Mouse (Mus musculus) B cell, adult 2 months (primary cell): Measurements from ENCODE around the gene Crygc.
A peak's percentile ranks its signal among the peaks of the same experiment; 100 is the strongest.
"Not testable (repeated sequence)": the region's sequence is repeated elsewhere in the genome, so short reads cannot be mapped to it uniquely, and the experiment has no call there.

ENCODE experiments used
- DNase-seq, 2 experiments: peaks; one replicate each; pipeline ENCODE4 v3.0.0; 2022

Gene Crygc

DNA sequence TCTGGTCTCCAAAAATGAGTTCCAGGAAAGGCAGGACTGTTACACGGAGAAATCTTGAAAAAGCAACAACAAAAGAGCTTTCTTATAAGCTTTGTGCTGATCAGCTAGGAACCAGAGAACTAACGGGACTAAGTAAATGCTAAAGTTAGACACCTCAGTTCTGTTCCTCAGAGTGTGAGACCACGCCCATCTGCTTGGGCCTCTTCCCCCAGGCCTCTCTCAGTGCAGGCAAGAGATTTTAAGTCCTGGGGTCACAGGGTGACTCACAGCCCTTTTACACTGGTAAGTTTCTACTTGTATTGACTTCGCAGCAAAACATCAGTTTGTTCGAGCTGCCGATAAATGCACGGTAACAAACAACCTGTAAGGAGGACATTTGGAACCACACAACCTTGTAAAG is 21.8 kb downstream of the Crygc start:
- DNase-seq: no peak

DNA sequence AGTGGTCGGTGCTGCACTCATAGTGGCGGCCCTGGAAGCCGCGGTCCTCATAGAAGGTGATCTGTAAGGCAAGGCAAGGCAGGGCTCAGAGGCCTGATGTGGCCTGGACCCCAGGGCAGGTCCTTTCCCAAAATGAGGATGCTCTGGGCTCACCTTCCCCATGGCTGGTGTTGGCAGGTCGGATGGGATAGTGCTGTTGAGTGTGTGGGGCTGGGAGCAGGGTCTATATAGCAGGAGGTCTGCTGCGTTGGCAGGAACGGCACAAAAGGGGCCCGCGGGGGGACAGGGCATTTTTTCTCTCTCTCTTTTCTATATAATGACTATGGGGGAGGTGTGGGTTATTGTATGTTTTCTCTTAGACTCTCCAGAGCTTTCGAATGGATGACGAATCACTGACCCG is 22.5 kb downstream of the Crygc start, which contains the start of gene Cryge:
Gene Cryge, minus strand, starts transcription at position 198 of the 400 bp plus-strand sequence.
- not testable (repeated sequence) for DNase-seq

GRCm38 (mm10) chr1:65048781-65049180 is 24.7 kb downstream of the Crygc start:
- DNase-seq: no peak

DNA sequence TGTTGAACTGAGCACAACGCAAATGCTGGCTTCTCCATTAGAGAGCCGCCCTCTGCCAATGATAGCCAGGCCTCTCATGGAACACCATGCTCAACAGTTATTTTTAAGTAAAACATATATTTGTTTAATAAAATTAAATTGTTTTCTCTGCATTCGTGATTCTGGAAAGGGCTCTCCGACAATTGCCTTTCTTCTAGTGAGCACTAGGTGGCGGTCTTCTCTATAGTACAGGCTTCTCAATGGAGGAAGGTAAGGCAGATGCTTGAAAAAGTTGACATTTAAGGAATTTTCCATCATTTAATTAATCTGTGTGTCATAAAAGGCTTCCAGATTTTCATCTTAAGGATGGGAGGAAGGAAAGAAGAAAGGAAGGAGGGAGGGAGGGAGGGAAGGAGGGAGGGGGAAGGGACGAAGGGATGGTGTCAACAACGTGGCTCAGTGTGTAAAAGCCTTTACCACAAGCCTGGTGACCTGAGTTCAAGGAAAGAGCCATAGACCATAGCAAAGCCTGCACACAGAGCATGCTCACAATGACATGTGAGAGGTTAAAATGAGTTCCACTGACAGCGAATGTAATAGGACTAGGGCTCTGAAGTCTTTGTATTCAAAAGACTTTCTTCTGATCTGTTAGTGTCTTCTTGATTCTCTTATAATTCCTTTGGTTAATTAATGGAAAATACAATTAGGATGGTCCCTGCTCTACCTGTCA is 26.9 kb downstream of the Crygc start:
- peak; percentile 14 to 23 for DNase-seq

GRCm38 (mm10) chr1:65043433-65043832 is 30.1 kb downstream of the Crygc start:
- no peak for DNase-seq

- DNase-seq: no peak
These were observed 31.7 kb downstream of the Crygc start for GRCm38 (mm10) chr1:65041837-65042236.

DNA sequence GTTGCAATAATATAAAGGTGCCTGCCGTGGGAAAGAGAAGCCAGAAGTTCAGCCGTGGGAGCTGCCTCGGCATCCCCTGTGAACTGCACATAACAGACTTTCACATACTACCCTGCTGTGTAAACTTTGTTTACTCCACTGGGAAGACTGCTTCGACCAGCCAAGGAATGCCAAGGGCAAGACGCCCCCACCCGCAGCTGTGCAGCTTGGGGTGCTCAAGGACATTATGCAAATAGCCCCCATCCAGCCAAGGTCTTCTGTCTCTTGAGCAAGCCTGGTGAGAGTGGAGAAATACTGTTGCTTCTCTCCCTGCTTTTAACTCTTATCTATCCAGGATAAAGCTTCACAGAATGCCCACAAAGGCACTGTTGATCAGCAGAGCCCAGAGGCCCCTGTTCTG is 32.7 kb downstream of the Crygc start:
- DNase-seq: no peak

DNA sequence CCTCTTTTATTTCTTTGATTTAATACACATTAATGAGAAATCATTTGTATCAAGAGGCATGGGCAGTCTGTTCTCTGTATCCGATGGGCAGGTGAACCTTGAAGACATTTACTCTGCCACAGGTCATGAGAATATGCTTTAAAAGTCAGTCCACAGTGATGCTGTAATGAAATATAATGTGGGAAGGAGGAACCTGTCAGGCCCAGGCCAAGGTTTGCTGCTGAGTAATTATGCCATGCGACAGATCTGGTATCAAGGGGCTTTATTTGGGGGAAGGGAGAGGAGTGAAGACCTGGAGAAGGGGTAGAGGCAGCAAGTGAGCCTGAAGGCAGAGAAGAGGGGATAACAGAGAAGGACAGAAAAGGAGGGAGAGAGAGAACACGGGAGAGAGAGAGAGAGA is 33.8 kb downstream of the Crygc start:
- DNase-seq: no peak

DNA sequence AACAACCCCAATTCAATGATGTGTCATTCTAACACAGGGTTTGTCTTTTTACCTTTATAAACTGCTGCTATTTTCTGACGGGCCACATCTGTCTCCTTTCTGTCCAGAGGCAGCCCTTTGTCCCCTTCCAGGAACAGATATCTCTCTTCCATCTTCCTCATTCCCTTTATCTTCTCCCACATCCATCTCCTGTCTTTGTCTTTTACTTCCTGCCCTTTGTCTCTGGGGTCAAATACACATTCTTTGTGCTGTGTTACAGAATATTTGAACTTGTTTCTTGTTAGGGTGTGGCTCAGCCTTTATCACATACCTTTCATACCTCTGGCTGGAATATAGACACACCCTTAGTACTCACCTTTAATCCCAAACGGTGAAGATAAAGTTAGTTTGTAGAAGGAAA is 35.9 kb downstream of the Crygc start:
- no peak for DNase-seq

GRCm38 (mm10) chr1:65035513-65035912 is 38.0 kb downstream of the Crygc start:
- no peak for DNase-seq

DNA sequence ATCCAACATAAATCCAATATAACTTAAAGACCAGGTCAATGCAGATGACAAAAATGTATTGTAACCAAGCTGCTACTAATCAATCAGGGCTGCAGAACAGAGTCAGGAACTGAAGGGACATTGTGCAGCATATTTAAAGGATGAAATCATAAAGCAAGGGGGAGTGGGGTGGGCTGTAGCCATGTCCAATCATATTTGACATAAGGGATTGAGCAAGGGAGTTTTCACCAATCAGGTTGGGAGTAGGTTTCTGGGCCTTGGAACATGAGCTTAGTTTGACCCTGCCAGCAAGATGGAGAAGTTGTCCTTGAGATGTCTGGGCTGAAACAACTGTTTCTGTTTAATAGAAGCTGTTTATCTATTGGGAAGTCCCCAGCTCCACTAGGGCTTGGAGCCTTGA is 40.8 kb downstream of the Crygc start, which contains the start of gene Akr1cl:
Gene Akr1cl, minus strand, starts transcription at position 119 of the 400 bp plus-strand sequence.
- DNase-seq: no peak

- no peak for DNase-seq
These were observed 45.3 kb downstream of the Crygc start for GRCm38 (mm10) chr1:65028206-65028605.
